19 mouse cellular contexts compared by ENCODE assay signal in the genomic region with DNA sequence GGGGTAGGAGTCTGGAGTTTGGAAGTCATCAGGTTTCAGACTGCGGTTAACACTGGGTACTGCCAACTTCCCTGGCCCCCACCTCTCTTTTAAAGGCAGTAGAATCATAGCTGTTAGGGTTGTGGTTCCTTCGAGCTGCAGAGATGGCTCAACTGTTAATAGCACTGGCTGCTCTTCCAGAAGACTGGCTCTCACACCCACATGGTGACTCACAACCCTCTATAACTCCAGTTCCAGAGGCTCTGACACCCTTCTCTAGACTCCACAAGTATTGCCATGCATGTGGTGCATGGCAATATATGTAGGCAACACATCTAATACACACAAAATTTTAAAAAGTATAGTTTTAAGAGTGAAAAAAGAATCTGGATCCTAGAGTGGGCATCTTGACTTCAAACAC.
DNase-seq lines count a peak whose midpoint lies in the region; ATAC-seq lines count a peak whose summit lies in the region.
"Had no signal": no experiment of that assay in that cellular context is flagged by ENCODE, and none has a peak within 500 bp of the region (broad histone marks: within the 10 kb centered on the region; RNA-seq: fewer than 3 reads in every experiment).

No protein-coding gene starts in this region.

- DNase-seq in heart, adult 11 months = no peak
- DNase-seq in lung, postnatal 25 days (ENCODE audit: low spot score) = no peak
- peak; percentile 17 for DNase-seq in NIH3T3 (ENCODE audit: low read depth)
- peak; percentile 20 for DNase-seq in induced T-regulatory cell, adult 2 months (ENCODE audit: low read depth)
- no peak for DNase-seq in adrenal gland, postnatal 14 days
- DNase-seq: cerebellum, adult 8-10 months; gastrocnemius, postnatal 36 days; layer of hippocampus, postnatal 36 days; spleen, adult 18-20 months; thymus, postnatal 36 days had no signal

- no peak overlapping the region for H3K9ac ChIP-seq in heart, embryonic 15.5 days
- no peak overlapping the region for H3K9ac ChIP-seq in lung, embryonic 16.5 days (ENCODE audit: low read length)
- H3K9ac ChIP-seq: forebrain, embryonic 13.5 days; hindbrain, embryonic 14.5 days; intestine, embryonic 15.5 days; midbrain, embryonic 12.5 days had no signal

- no peak overlapping the region for H3K4me2 ChIP-seq in heart, embryonic 15.5 days
- H3K4me2 ChIP-seq in lung, embryonic 16.5 days (ENCODE audit: low read depth, low read length) = no peak overlapping the region
- H3K4me2 ChIP-seq: forebrain, embryonic 13.5 days; hindbrain, embryonic 14.5 days; intestine, embryonic 15.5 days; midbrain, embryonic 12.5 days had no signal

- no peaks in the 10 kb centered on the region for H3K9me3 ChIP-seq in heart, embryonic 15.5 days (replicated peaks)
- no peaks in the 10 kb centered on the region for H3K9me3 ChIP-seq in lung, embryonic 16.5 days (ENCODE audit: control insufficient read depth, low read length)
- H3K9me3 ChIP-seq: forebrain, embryonic 13.5 days; intestine, embryonic 15.5 days; midbrain, embryonic 12.5 days had no signal

- H3K4me3 ChIP-seq in heart, embryonic 15.5 days = no peak overlapping the region
- H3K4me3 ChIP-seq in lung, embryonic 16.5 days (ENCODE audit: low read length) = no peak overlapping the region
- H3K4me3 ChIP-seq: forebrain, embryonic 13.5 days; intestine, embryonic 15.5 days; layer of hippocampus, adult 2 months; midbrain, embryonic 12.5 days had no signal

- H3K4me1 ChIP-seq in heart, embryonic 15.5 days (replicated peaks) = peaks cover 14% of the 10 kb centered on the region
- H3K4me1 ChIP-seq in lung, embryonic 16.5 days (replicated peaks; ENCODE audit: control insufficient read depth, insufficient read depth, low read length) = no peaks in the 10 kb centered on the region; the same call in 1 of the 2 replicates
- H3K4me1 ChIP-seq: forebrain, embryonic 13.5 days; midbrain, embryonic 12.5 days had no signal

- 0 out of 2 replicates have a peak overlapping the region, but pooled peaks have one; percentile 9 for H3K27ac ChIP-seq in heart, embryonic 15.5 days
- peak overlapping the region; percentile 17; the same call in 1 of the 2 replicates for H3K27ac ChIP-seq in lung, embryonic 16.5 days (ENCODE audit: low read length)
- H3K27ac ChIP-seq: forebrain, embryonic 13.5 days; hindbrain, embryonic 14.5 days; intestine, embryonic 15.5 days; kidney, postnatal 0 days; layer of hippocampus, adult 2 months; macrophage; midbrain, embryonic 12.5 days had no signal

- ATAC-seq in heart, embryonic 15.5 days (replicated peaks; ENCODE audit: insufficient number of reproducible peaks, insufficient read depth, low FRiP score, low read depth) = no peak
- no peak for ATAC-seq in lung, embryonic 16.5 days (ENCODE audit: low read depth)
- ATAC-seq: forebrain, embryonic 13.5 days; intestine, embryonic 15.5 days had no signal

- 83% methylated on average over 2 of the region's 2 CpGs for WGBS in heart, embryonic 15.5 days
- 70% methylated on average over 2 of the region's 2 CpGs for WGBS in lung, embryonic 16.5 days

- H3K27me3 ChIP-seq in heart, embryonic 15.5 days = no peaks in the 10 kb centered on the region
- H3K27me3 ChIP-seq in lung, embryonic 16.5 days (ENCODE audit: control insufficient read depth, insufficient read depth, low read depth, low read length) = no peaks in the 10 kb centered on the region
- H3K27me3 ChIP-seq: forebrain, embryonic 13.5 days; intestine, embryonic 15.5 days; midbrain, embryonic 12.5 days had no signal

- no peaks in the 10 kb centered on the region for H3K36me3 ChIP-seq in heart, embryonic 15.5 days
- no peaks in the 10 kb centered on the region for H3K36me3 ChIP-seq in lung, embryonic 16.5 days (ENCODE audit: control insufficient read depth, insufficient read depth, low read length)
- H3K36me3 ChIP-seq: intestine, embryonic 15.5 days; midbrain, embryonic 12.5 days had no signal

Comparison
In these comparisons a context has a peak if more than half of its experiments do, and no peak if none do; other contexts are left out.
1. DNase-seq: peak in NIH3T3 (single experiment) and induced T-regulatory cell, adult 2 months (single experiment); none in heart, adult 11 months (single experiment), lung, postnatal 25 days (single experiment) and adrenal gland, postnatal 14 days (single experiment).